Mouse (Mus musculus) thymus, postnatal 10 days (tissue): Measurements from ENCODE around the gene Myo3b.

Experiments used
- DNase-seq, 2 experiments: peaks; one replicate each; pipeline ENCODE4 v3.0.0; 2021; ENCODE audit warnings: low spot score in 2 of 2

Gene Myo3b

GRCm38 (mm10) chr2:70065729-70066300, 26.9 kb downstream of the Myo3b start:
- no peak for DNase-seq

- no peak for DNase-seq
Observed at GRCm38 (mm10) chr2:70066338-70067022, 27.6 kb downstream of the Myo3b start.

- no peak for DNase-seq
Observed at GRCm38 (mm10) chr2:70069861-70070260, 30.9 kb downstream of the Myo3b start.

- no peak for DNase-seq
Observed at GRCm38 (mm10) chr2:70083444-70084020, 44.6 kb downstream of the Myo3b start.

GRCm38 (mm10) chr2:70091261-70091660, 52.3 kb downstream of the Myo3b start:
- no peak for DNase-seq

- no peak for DNase-seq
Observed at GRCm38 (mm10) chr2:70091801-70092522, 53.0 kb downstream of the Myo3b start.

- no peak for DNase-seq
Observed at GRCm38 (mm10) chr2:70092665-70093064, 53.7 kb downstream of the Myo3b start.

- DNase-seq: no peak
Observed at GRCm38 (mm10) chr2:70094446-70094845, 55.5 kb downstream of the Myo3b start.

- no peak for DNase-seq
Observed at GRCm38 (mm10) chr2:70097229-70098095, 58.5 kb downstream of the Myo3b start.

GRCm38 (mm10) chr2:70099459-70099858, 60.5 kb downstream of the Myo3b start:
- no peak for DNase-seq

- no peak for DNase-seq
Observed at GRCm38 (mm10) chr2:70105286-70106030, 66.5 kb downstream of the Myo3b start.

- DNase-seq: no peak
Observed at GRCm38 (mm10) chr2:70109010-70109409, 70.1 kb downstream of the Myo3b start.

- no peak for DNase-seq
Observed at GRCm38 (mm10) chr2:70113798-70114782, 75.2 kb downstream of the Myo3b start.

GRCm38 (mm10) chr2:70118376-70119264, 79.7 kb downstream of the Myo3b start:
- DNase-seq: no peak

- no peak for DNase-seq
Observed at GRCm38 (mm10) chr2:70119265-70119663, 80.3 kb downstream of the Myo3b start.

- no peak for DNase-seq
Observed at GRCm38 (mm10) chr2:70126330-70126729, 87.4 kb downstream of the Myo3b start.

- DNase-seq: peak; percentile 29 to 67
Observed at GRCm38 (mm10) chr2:70126783-70127182, 87.9 kb downstream of the Myo3b start.

- no peak for DNase-seq
Observed at GRCm38 (mm10) chr2:70127351-70128148, 88.6 kb downstream of the Myo3b start.
